Mouse (Mus musculus) ES-E14 (cell line): ENCODE results near the gene Gm527.

ENCODE experiments used
- CHD2 ChIP-seq: IDR thresholded peaks from 2 replicates; pipeline ENCODE4 v1.6.1; 2014; ENCODE audit warnings: mild to moderate bottlenecking, low read depth, low read length, inconsistent platforms
- HCFC1 ChIP-seq: IDR thresholded peaks from 2 replicates; pipeline ENCODE4 v1.6.1; 2012; ENCODE audit warnings: low read length, inconsistent platforms, borderline replicate concordance; ENCODE audit not compliant: insufficient read depth
- MAFK ChIP-seq: IDR thresholded peaks from 2 replicates; pipeline ENCODE4 v1.6.1; 2014; ENCODE audit warnings: mild to moderate bottlenecking, low read depth, low read length, inconsistent platforms; ENCODE audit not compliant: insufficient read depth
- ZNF384 ChIP-seq: IDR thresholded peaks from 2 replicates; pipeline ENCODE4 v1.6.1; 2012; ENCODE audit warnings: low read depth, low read length, inconsistent platforms

- no peak for TF ChIP-seq MAFK
- TF ChIP-seq CHD2, result no peak
- no peak for TF ChIP-seq HCFC1
- no peak for TF ChIP-seq ZNF384
Observed at GRCm38 (mm10) chr12:64964560-64964959, 46.9 kb downstream of the Gm527 start.
